Mouse (Mus musculus) left cerebral cortex, postnatal 4 days (tissue): Measurements from ENCODE around the gene Ahrr. TPM values are rescaled to one million over a fixed set of nuclear protein-coding genes. Genes with fewer than 3 reads are reported as not detected.
A peak's percentile ranks its signal among the peaks of the same experiment; 100 is the strongest.

Experiments
- DNase-seq: peaks from one replicate; pipeline ENCODE4 v3.0.0-alpha.2; 2022
- intact Hi-C: fragments of 180-260 bp; cut with DNase I; formaldehyde crosslinking; loops from one replicate; pipeline ENCODE4 v1.15.1; 2025
- total RNA-seq, 2 experiments: library from RNA; stranded (reverse); gene quantifications; 2 replicates each; pipeline ENCODE4 v1.2.3; 2021

Gene Ahrr
- total RNA-seq = 1 to 10 TPM; 1.9 to 2.0 TPM

- intact Hi-C loops = no loop called here
- DNase-seq = peak; percentile 54
Measured at GRCm38 (mm10) chr13:74292167-74292566, at the start of gene Ahrr. TSS of gene Ahrr (minus strand) at chr13:74292331.

- peak; percentile 12 for DNase-seq
- intact Hi-C loops = no loop called here
Measured at GRCm38 (mm10) chr13:74341036-74341435, 48.9 kb upstream of the Ahrr start.

- DNase-seq = no peak
- intact Hi-C loops = no loop called here
Measured at GRCm38 (mm10) chr13:74329321-74329720, 37.2 kb upstream of the Ahrr start.

GRCm38 (mm10) chr13:74317170-74317849, 25.2 kb upstream of the Ahrr start, which contains the start of gene Pdcd6:
TSS of gene Pdcd6 (minus strand) at chr13:74317580.
- intact Hi-C loops = no loop called here
- peak; percentile 86 for DNase-seq

GRCm38 (mm10) chr13:74316789-74317169, 24.6 kb upstream of the Ahrr start:
- intact Hi-C loops = no loop called here
- DNase-seq = no peak

- intact Hi-C loops = no loop called here
Measured at GRCm38 (mm10) chr13:74316386-74316785, 24.3 kb upstream of the Ahrr start.

GRCm38 (mm10) chr13:74314616-74315015, 22.5 kb upstream of the Ahrr start:
- intact Hi-C loops = no loop called here
- no peak for DNase-seq

More at GRCm38 (mm10) chr13:74316386-74316785, 24.3 kb upstream of the Ahrr start:
- no peak for DNase-seq

GRCm38 (mm10) chr13:74305780-74306179, 13.6 kb upstream of the Ahrr start:
- intact Hi-C loops = loop anchor here (10.0 kb wide), 1 partner anchor 351 kb away; no protein-coding TSS in a partner anchor
- no peak for DNase-seq

- intact Hi-C loops = loop anchor here (10.0 kb wide), 1 partner anchor 351 kb away; no protein-coding TSS in a partner anchor
Measured at GRCm38 (mm10) chr13:74305380-74305779, 13.2 kb upstream of the Ahrr start.

GRCm38 (mm10) chr13:74302050-74303037, 10.2 kb upstream of the Ahrr start:
- intact Hi-C loops = loop anchor here (5.0 to 10.0 kb wide), 2 partner anchors 205 to 348 kb away; no protein-coding TSS in a partner anchor
- DNase-seq = no peak

More at GRCm38 (mm10) chr13:74305380-74305779, 13.2 kb upstream of the Ahrr start:
- DNase-seq = no peak

GRCm38 (mm10) chr13:74301607-74301984, 9.5 kb upstream of the Ahrr start:
- no peak for DNase-seq
- intact Hi-C loops = loop anchor here (2.0 to 10.0 kb wide), 3 partner anchors 109 to 347 kb away; no protein-coding TSS in a partner anchor

- intact Hi-C loops = loop anchor here (2.0 to 10.0 kb wide), 3 partner anchors 108 to 346 kb away; no protein-coding TSS in a partner anchor
Measured at GRCm38 (mm10) chr13:74300925-74301606, 8.9 kb upstream of the Ahrr start.

GRCm38 (mm10) chr13:74296376-74296775, 4.2 kb upstream of the Ahrr start:
- DNase-seq = no peak
- intact Hi-C loops = no loop called here

More at GRCm38 (mm10) chr13:74300925-74301606, 8.9 kb upstream of the Ahrr start:
- DNase-seq = peak; percentile 72

GRCm38 (mm10) chr13:74289646-74290045, 2.5 kb downstream of the Ahrr start:
- no peak for DNase-seq
- intact Hi-C loops = no loop called here

GRCm38 (mm10) chr13:74282299-74282698, 9.8 kb downstream of the Ahrr start:
- DNase-seq = no peak
- intact Hi-C loops = no loop called here

- DNase-seq = no peak
- intact Hi-C loops = no loop called here
Measured at GRCm38 (mm10) chr13:74275726-74276125, 16.4 kb downstream of the Ahrr start.

GRCm38 (mm10) chr13:74260231-74260992, 31.7 kb downstream of the Ahrr start:
- peak; percentile 64 for DNase-seq
- intact Hi-C loops = no loop called here

- DNase-seq = peak; percentile 47
- intact Hi-C loops = no loop called here
Measured at GRCm38 (mm10) chr13:74259460-74260230, 32.5 kb downstream of the Ahrr start.

- peak; percentile 21 for DNase-seq
Measured at GRCm38 (mm10) chr13:74246494-74246893, 45.6 kb downstream of the Ahrr start.

More at GRCm38 (mm10) chr13:74246494-74246893, 45.6 kb downstream of the Ahrr start:
- intact Hi-C loops = no loop called here
